Mouse (Mus musculus) ES-Bruce4 (cell line): ENCODE measurements around the gene Aym1.
"Not testable (repeated sequence)": the region's sequence is repeated elsewhere in the genome, so short reads cannot be mapped to it uniquely, and the experiment has no call there.

Source experiments
- EP300 ChIP-seq: IDR thresholded peaks from 2 replicates; pipeline ENCODE4 v1.6.1; 2011; ENCODE audit warnings: low read depth, low read length; ENCODE audit not compliant: insufficient read depth
- POLR2A ChIP-seq: IDR thresholded peaks from one replicate; pipeline ENCODE4 v1.8.1; 2011; ENCODE audit warnings: low read length; ENCODE audit not compliant: insufficient read depth

DNA sequence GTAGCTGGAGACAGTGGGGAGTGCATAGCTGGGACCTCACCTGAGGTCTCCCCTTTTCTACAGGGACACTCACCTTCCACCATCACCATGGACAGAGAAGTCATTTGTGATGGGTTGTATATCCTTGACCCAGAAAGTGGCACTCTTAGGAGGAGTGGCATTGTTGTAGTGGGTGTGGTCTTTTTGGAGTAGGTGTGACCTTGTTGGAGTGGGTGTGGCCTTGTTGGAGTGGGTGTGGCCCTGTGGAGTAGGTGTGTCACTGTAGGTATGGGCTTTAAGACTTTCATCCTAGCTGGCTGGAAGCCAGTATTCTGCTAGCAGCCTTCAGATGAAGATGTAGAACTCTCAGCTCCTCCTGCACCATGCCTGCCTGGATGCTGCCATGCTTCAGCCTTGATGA lies 10.6 kb downstream of the Aym1 start:
- TF ChIP-seq EP300, POLR2A: not testable (repeated sequence)
